ENCODE assay signal across 16 mouse cellular contexts in genomic region chr6:118779201-118779600, GRCm38 (mm10).
"Had no signal": no experiment of that assay in that cellular context is flagged by ENCODE, and none has a peak within 500 bp of the region (broad histone marks: within the 10 kb centered on the region; RNA-seq: fewer than 3 reads in every experiment).

No protein-coding gene starts in this region.

- H3K36me3 ChIP-seq: stomach, embryonic 15.5 days had no signal

- H3K4me1 ChIP-seq: neural tube, embryonic 13.5 days; stomach, embryonic 15.5 days had no signal

- H3K4me2 ChIP-seq: neural tube, embryonic 13.5 days; neural tube, embryonic 15.5 days; stomach, embryonic 15.5 days had no signal

- H3K9ac ChIP-seq: neural tube, embryonic 13.5 days; neural tube, embryonic 15.5 days; stomach, embryonic 15.5 days had no signal

- H3K9me3 ChIP-seq: neural tube, embryonic 15.5 days; stomach, embryonic 15.5 days had no signal

- DNase-seq: retina, postnatal 1 day; right cerebral cortex, adult 18-20 months; right cerebral cortex, postnatal 14 days; right cerebral cortex, postnatal 25 days; right cerebral cortex, postnatal 4 days; spleen, adult 18-20 months; thymus, adult 18-20 months; thymus, adult 2 months; thymus, postnatal 14 days; thymus, postnatal 25 days; thymus, postnatal 36 days; thymus, postnatal 4 days had no signal

- H3K27me3 ChIP-seq: neural tube, embryonic 13.5 days; neural tube, embryonic 15.5 days; stomach, embryonic 15.5 days had no signal

- H3K27ac ChIP-seq: neural tube, embryonic 13.5 days; neural tube, embryonic 15.5 days; stomach, embryonic 15.5 days; stomach, postnatal 0 days had no signal

- H3K4me3 ChIP-seq: neural tube, embryonic 13.5 days; neural tube, embryonic 15.5 days; stomach, embryonic 15.5 days had no signal
